Mouse (Mus musculus) forebrain, embryonic 11.5 days (tissue): ENCODE results near the gene Scube2. TPM values are rescaled to one million over a fixed set of nuclear protein-coding genes. Genes with fewer than 3 reads are reported as not detected.

ENCODE experiments used
- ATAC-seq: fragments of 200-750 bp; cut with Nextera tagmentation; replicated peaks from 2 replicates; pipeline ENCODE4 v1.8.0; 2017; ENCODE audit warnings: moderate TSS enrichment; ENCODE audit not compliant: low FRiP score
- DNase-seq: peaks from one replicate; pipeline ENCODE4 v3.0.0-alpha.2; 2017; ENCODE audit warnings: low spot score
- H3K27ac ChIP-seq: fragments of 300-500 bp; sonication (generic); 2 replicates; pipeline ENCODE4 v1.5.1; 2014; ENCODE audit warnings: low read depth, low read length
- H3K27me3 ChIP-seq: fragments of 300-500 bp; sonication (generic); 2 replicates; pipeline ENCODE4 v1.6.1; 2014; ENCODE audit warnings: mild to moderate bottlenecking, low read length, mixed read lengths; ENCODE audit not compliant: control insufficient read depth, insufficient read depth
- H3K36me3 ChIP-seq: fragments of 300-500 bp; sonication (generic); 2 replicates; pipeline ENCODE4 v1.6.1; 2014; ENCODE audit warnings: mild to moderate bottlenecking, low read length, moderate library complexity, mixed read lengths; ENCODE audit not compliant: control insufficient read depth, insufficient read depth
- H3K4me1 ChIP-seq: fragments of 300-500 bp; sonication (generic); replicated peaks from 2 replicates; pipeline ENCODE4 v1.6.1; 2014; ENCODE audit warnings: low read length, mixed read lengths; ENCODE audit not compliant: control insufficient read depth, insufficient read depth
- H3K4me2 ChIP-seq: fragments of 300-500 bp; sonication (generic); 2 replicates; pipeline ENCODE4 v1.6.1; 2014; ENCODE audit warnings: low read depth, mild to moderate bottlenecking, low read length, moderate library complexity, mixed read lengths; ENCODE audit not compliant: severe bottlenecking
- H3K4me3 ChIP-seq: fragments of 300-500 bp; sonication (generic); 2 replicates; pipeline ENCODE4 v1.5.1; 2014; ENCODE audit warnings: low read depth, low read length
- H3K9ac ChIP-seq: fragments of 300-500 bp; sonication (generic); 2 replicates; pipeline ENCODE4 v1.6.1; 2014; ENCODE audit warnings: low read length
- H3K9me3 ChIP-seq: fragments of 300-500 bp; sonication (generic); 2 replicates; pipeline ENCODE4 v1.6.1; 2016; ENCODE audit warnings: low read length, mixed read lengths; ENCODE audit not compliant: control insufficient read depth
- WGBS: fragments of 180-500 bp; shearing (Covaris S2); extraction: QIAGEN DNeasy Blood & Tissue Kit; methylation state at CpG from one replicate; pipeline ENCODE4 v1.1.7; 2014; 5-methylcytosine and 5-hydroxymethylcytosine counted together
- polyA plus RNA-seq: library from polyadenylated mRNA; unstranded; fragments of >200 nt; fragmentation: Nextera tagmentation; extraction: Ambion mirVana; gene quantifications from 2 replicates; pipeline ENCODE4 v1.2.1, GENCODE M21; 2014

Gene Scube2
- polyA plus RNA-seq, 1 experiment from 2014 or later: 2.5 TPM

- H3K4me2 ChIP-seq: no peak overlapping the region
- 94% methylated on average over 8 of the region's 8 CpGs for WGBS
- H3K27me3 ChIP-seq: peaks cover 5% of the 10 kb centered on the region; the same call in 1 of the 2 replicates
Measured at GRCm38 (mm10) chr7:109826911-109827310, 38.6 kb downstream of the Scube2 start.

GRCm38 (mm10) chr7:109825293-109825692, 40.2 kb downstream of the Scube2 start:
- H3K9ac ChIP-seq: no peak overlapping the region
- H3K4me3 ChIP-seq: no peak overlapping the region
- H3K27me3 ChIP-seq: peaks cover 8% of the 10 kb centered on the region; the same call in 1 of the 2 replicates
- ATAC-seq (no peak), DNase-seq (no peak)
- no peak overlapping the region for H3K4me2 ChIP-seq
- no peak overlapping the region for H3K27ac ChIP-seq
- no peaks in the 10 kb centered on the region for H3K4me1 ChIP-seq
- H3K36me3 ChIP-seq: no peaks in the 10 kb centered on the region
- H3K9me3 ChIP-seq: no peaks in the 10 kb centered on the region
- 90% methylated on average over 14 of the region's 14 CpGs for WGBS

More at GRCm38 (mm10) chr7:109826911-109827310, 38.6 kb downstream of the Scube2 start:
- ATAC-seq: no peak
- Histone ChIP-seq H3K27ac (no peak overlapping the region), H3K9ac (no peak overlapping the region), H3K4me1 (no peaks in the 10 kb centered on the region), H3K4me3 (no peak overlapping the region), H3K36me3 (no peaks in the 10 kb centered on the region), H3K9me3 (no peaks in the 10 kb centered on the region)
- DNase-seq: no peak

- no peak overlapping the region for H3K4me3 ChIP-seq
- ATAC-seq (no peak), DNase-seq (no peak)
- H3K9ac ChIP-seq: no peak overlapping the region
- no peaks in the 10 kb centered on the region for H3K36me3 ChIP-seq
- 92% methylated on average over 4 of the region's 4 CpGs for WGBS
- H3K9me3 ChIP-seq: no peaks in the 10 kb centered on the region
- no peak overlapping the region for H3K4me2 ChIP-seq
- no peak overlapping the region for H3K27ac ChIP-seq
- H3K27me3 ChIP-seq: peaks cover 36% of the 10 kb centered on the region
- peaks cover 3% of the 10 kb centered on the region; the same call in 1 of the 2 replicates for H3K4me1 ChIP-seq
Measured at GRCm38 (mm10) chr7:109818600-109818999, 46.9 kb downstream of the Scube2 start.

- Histone ChIP-seq H3K4me3 (no peak overlapping the region), H3K9ac (no peak overlapping the region), H3K9me3 (no peaks in the 10 kb centered on the region), H3K27me3 (peaks cover 37% of the 10 kb centered on the region), H3K27ac (no peak overlapping the region), H3K4me2 (no peak overlapping the region), H3K4me1 (peaks cover 3% of the 10 kb centered on the region; the same call in 1 of the 2 replicates), H3K36me3 (no peaks in the 10 kb centered on the region)
- no peak for DNase-seq
- no peak for ATAC-seq
Measured at GRCm38 (mm10) chr7:109817954-109818353, 47.5 kb downstream of the Scube2 start.

- Histone ChIP-seq H3K4me3 (no peak overlapping the region), H3K27me3 (peaks cover 71% of the 10 kb centered on the region), H3K9me3 (no peaks in the 10 kb centered on the region), H3K4me1 (peaks cover 3% of the 10 kb centered on the region; the same call in 1 of the 2 replicates), H3K4me2 (no peak overlapping the region), H3K27ac (no peak overlapping the region), H3K36me3 (no peaks in the 10 kb centered on the region), H3K9ac (no peak overlapping the region)
- WGBS: 18% methylated on average over 4 of the region's 4 CpGs
- DNase-seq (no peak), ATAC-seq (peak; percentile 83)
Measured at GRCm38 (mm10) chr7:109813330-109814140, 51.9 kb downstream of the Scube2 start.

- ATAC-seq: no peak
- no peak overlapping the region for H3K27ac ChIP-seq
- peaks cover 42% of the 10 kb centered on the region for H3K27me3 ChIP-seq
- H3K9ac ChIP-seq: no peak overlapping the region
- H3K4me1 ChIP-seq: no peaks in the 10 kb centered on the region
- H3K4me3 ChIP-seq: no peak overlapping the region
- no peaks in the 10 kb centered on the region for H3K36me3 ChIP-seq
- WGBS: 86% methylated on average over 8 of the region's 8 CpGs
- H3K9me3 ChIP-seq: no peaks in the 10 kb centered on the region
- no peak overlapping the region for H3K4me2 ChIP-seq
- no peak for DNase-seq
Measured at GRCm38 (mm10) chr7:109807616-109808485, 57.6 kb downstream of the Scube2 start.

- H3K27ac ChIP-seq: no peak overlapping the region
- H3K4me2 ChIP-seq: no peak overlapping the region
- no peak overlapping the region for H3K4me3 ChIP-seq
- WGBS: 74% methylated on average over 6 of the region's 6 CpGs
- DNase-seq (no peak), ATAC-seq (no peak)
- peaks cover 15% of the 10 kb centered on the region; the same call in 1 of the 2 replicates for H3K27me3 ChIP-seq
- H3K9ac ChIP-seq: no peak overlapping the region
- no peaks in the 10 kb centered on the region for H3K9me3 ChIP-seq
- no peaks in the 10 kb centered on the region for H3K4me1 ChIP-seq
- no peaks in the 10 kb centered on the region for H3K36me3 ChIP-seq
Measured at GRCm38 (mm10) chr7:109804843-109805242, 60.6 kb downstream of the Scube2 start.

GRCm38 (mm10) chr7:109804355-109804754, 61.1 kb downstream of the Scube2 start:
- Histone ChIP-seq H3K4me1 (no peaks in the 10 kb centered on the region), H3K9me3 (no peaks in the 10 kb centered on the region), H3K9ac (no peak overlapping the region), H3K27ac (no peak overlapping the region), H3K36me3 (no peaks in the 10 kb centered on the region), H3K27me3 (peaks cover 11% of the 10 kb centered on the region; the same call in 1 of the 2 replicates), H3K4me2 (no peak overlapping the region), H3K4me3 (no peak overlapping the region)
- ATAC-seq (no peak), DNase-seq (no peak)
- WGBS: 94% methylated on average over 6 of the region's 6 CpGs
